Mouse (Mus musculus) midbrain, embryonic 10.5 days (tissue): ENCODE measurements at regions not wholly inside any gene's neighbourhood (a gene's known extent, or its start where the extent isn't known, plus 50 kb on each side); places are given as distances from the start of the nearest gene placed in this dataset.

Experiments
- DNase-seq: peaks from one replicate; pipeline ENCODE4 v3.0.0-alpha.2; 2017; ENCODE audit warnings: low spot score
- H3K27ac ChIP-seq: fragments of 300-500 bp; sonication (generic); replicated peaks from 2 replicates; pipeline ENCODE4 v1.5.1; 2016; ENCODE audit warnings: mild to moderate bottlenecking
- H3K27me3 ChIP-seq: fragments of 300-500 bp; sonication (generic); 2 replicates; pipeline ENCODE4 v1.6.1; 2016; ENCODE audit warnings: low read depth, mild to moderate bottlenecking; ENCODE audit not compliant: poor library complexity, severe bottlenecking
- H3K36me3 ChIP-seq: fragments of 300-500 bp; sonication (generic); 2 replicates; pipeline ENCODE4 v1.6.1; 2016; ENCODE audit warnings: mild to moderate bottlenecking, moderate library complexity
- H3K4me1 ChIP-seq: fragments of 300-500 bp; sonication (generic); 2 replicates; pipeline ENCODE4 v1.6.1; 2016
- H3K4me3 ChIP-seq: fragments of 300-500 bp; sonication (generic); 2 replicates; pipeline ENCODE4 v1.5.1; 2016; ENCODE audit warnings: mild to moderate bottlenecking, moderate library complexity
- H3K9me3 ChIP-seq: fragments of 300-500 bp; sonication (generic); replicated peaks from 2 replicates; pipeline ENCODE4 v1.6.1; 2016; ENCODE audit warnings: mild to moderate bottlenecking
- WGBS: fragments of 180-500 bp; shearing (Covaris S2); methylation state at CpG from one replicate; pipeline ENCODE4 v1.1.7; 2016; 5-methylcytosine and 5-hydroxymethylcytosine counted together

DNA sequence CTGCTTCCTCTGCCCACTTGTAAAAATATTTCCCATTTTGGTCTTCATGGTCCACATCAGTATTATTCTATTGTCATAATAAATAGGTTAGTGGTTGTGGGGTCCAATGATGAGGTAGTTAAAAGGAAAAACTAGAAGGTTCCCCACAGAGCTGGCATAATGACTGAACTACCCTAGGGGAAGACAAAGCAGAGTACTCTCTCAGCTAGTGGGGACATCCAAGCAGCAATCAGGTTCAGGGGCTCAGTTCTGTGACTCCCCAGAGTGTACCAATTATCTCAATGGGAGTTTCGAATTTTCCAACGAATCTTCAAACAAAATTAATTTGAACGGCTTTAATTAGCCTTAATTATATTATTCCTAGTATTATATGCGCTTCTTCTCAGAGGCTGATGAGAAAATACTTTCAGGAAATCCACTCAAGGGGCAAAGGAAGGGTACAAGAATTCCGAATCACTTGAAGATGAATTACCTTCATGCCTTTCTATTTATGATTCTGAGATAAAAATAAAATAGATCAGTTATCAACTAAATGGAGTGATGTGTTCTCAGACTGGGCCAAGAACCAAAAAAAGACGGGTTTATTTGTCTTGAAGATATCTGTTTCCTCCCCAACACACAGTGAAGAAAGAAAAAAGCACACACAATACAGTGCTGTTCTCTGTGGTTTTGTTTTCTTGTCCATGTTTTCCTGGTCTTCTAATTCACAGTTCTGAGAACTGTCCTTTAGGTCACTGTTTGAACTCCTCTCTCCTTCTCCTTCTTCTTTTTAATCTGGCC, 392.7 kb downstream of the Nuf2 start:
- H3K4me1 ChIP-seq = peaks cover 3% of the 10 kb centered on the region
- 81% methylated on average over 6 of the region's 6 CpGs for WGBS
- H3K36me3 ChIP-seq = no peaks in the 10 kb centered on the region
- 0 out of 2 replicates have a peak overlapping the region, but pooled peaks have one; percentile 55 for H3K27ac ChIP-seq
- no peaks in the 10 kb centered on the region; the same call in 1 of the 2 replicates for H3K9me3 ChIP-seq
- no peaks in the 10 kb centered on the region for H3K27me3 ChIP-seq
- DNase-seq = no peak
- no peak overlapping the region for H3K4me3 ChIP-seq

DNA sequence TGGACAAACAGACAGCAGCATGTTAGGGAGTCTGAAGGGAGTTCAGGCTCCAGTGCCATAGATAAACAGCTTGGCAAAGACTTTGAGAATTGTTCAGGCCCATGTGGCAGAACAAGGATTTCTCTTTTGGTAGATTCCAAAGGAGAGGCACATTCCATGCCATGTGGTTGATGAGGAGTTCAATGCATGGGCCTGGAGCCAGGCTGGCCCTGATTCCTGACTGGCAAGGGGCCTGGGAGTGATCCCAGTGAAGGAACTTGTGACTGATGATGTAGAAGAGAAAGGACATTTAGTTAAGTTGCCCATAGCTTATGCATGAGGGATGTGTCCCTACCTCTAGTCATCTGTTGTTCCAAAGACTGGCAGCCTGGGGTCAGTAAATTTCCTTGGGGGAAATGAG, 395.7 kb downstream of the Nuf2 start:
- Histone ChIP-seq H3K36me3 (no peaks in the 10 kb centered on the region), H3K27me3 (no peaks in the 10 kb centered on the region), H3K4me3 (no peak overlapping the region), H3K9me3 (no peaks in the 10 kb centered on the region), H3K4me1 (peaks cover 3% of the 10 kb centered on the region), H3K27ac (no peak overlapping the region)
- DNase-seq = no peak

DNA sequence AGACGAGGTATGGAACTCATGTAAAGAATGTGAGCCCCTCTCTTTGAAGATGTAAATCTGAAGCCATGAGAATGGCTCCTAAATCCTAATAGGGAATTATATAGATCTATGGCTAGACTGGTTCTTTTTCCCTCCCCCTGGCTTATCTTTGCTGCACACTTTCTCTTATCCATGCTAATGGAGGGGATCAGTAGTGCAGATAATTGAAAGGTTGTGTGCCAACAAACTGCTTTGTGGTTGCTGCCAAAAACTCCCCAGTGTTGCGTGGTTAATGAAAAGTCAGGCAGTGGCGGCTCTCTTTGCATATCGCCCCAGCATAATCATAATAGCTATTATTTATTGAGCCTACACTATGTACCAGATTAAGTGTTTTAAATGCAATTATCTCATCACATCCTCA, 427.6 kb downstream of the Nuf2 start:
- whole genome bisulfite sequencing = 82% methylated on average over 4 of the region's 4 CpGs
- no peak for DNase-seq
- Histone ChIP-seq H3K27ac (no peak overlapping the region), H3K4me1 (no peaks in the 10 kb centered on the region), H3K9me3 (no peaks in the 10 kb centered on the region), H3K4me3 (no peak overlapping the region), H3K27me3 (no peaks in the 10 kb centered on the region), H3K36me3 (no peaks in the 10 kb centered on the region)

DNA sequence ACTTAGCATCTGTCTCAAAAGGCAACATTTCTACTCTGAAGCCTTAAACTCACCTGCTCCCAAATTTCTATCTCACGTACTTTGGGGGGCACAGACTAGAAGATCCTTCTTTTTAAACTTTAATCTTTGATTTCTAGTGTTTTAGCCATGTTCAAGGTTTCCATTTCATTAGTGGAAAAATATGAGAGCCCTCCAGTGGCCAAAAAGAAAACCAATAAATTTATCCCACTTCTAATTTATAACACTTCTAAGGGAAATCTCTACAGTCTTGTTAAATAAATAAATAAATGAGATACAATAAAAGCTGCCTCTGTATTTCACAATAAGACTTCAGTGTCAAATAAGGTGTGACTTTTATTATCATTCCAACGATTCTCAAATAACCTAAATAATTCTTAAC, 428.2 kb downstream of the Nuf2 start:
- no peaks in the 10 kb centered on the region for H3K9me3 ChIP-seq
- H3K27me3 ChIP-seq = no peaks in the 10 kb centered on the region
- DNase-seq = no peak
- H3K4me3 ChIP-seq = no peak overlapping the region
- no peaks in the 10 kb centered on the region for H3K36me3 ChIP-seq
- 83% methylated on average over 2 of the region's 2 CpGs for WGBS
- no peak overlapping the region for H3K27ac ChIP-seq
- no peaks in the 10 kb centered on the region for H3K4me1 ChIP-seq

DNA sequence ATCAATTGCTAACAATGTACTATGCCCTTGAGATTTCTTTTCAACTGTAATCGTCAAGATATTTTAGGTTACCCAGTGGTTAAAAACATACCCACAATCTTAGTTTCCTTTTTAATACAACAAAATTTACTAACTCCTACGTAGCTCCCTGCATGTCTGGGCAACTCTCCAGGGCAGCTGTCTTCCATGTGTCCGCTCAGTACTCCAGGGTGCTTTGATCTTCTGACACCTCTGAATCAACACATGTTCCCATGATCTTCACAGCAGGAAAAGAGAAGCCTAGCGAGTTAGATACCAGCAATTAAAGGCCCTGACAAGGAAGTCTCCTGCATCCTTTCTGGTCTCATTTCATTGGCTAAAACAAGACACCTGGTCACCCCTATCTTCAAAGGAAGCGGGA, 432.0 kb downstream of the Nuf2 start:
- Histone ChIP-seq H3K4me3 (no peak overlapping the region), H3K9me3 (no peaks in the 10 kb centered on the region), H3K4me1 (no peaks in the 10 kb centered on the region), H3K27me3 (no peaks in the 10 kb centered on the region), H3K36me3 (no peaks in the 10 kb centered on the region), H3K27ac (no peak overlapping the region)
- DNase-seq = no peak
- WGBS = 82% methylated on average over 5 of the region's 5 CpGs

DNA sequence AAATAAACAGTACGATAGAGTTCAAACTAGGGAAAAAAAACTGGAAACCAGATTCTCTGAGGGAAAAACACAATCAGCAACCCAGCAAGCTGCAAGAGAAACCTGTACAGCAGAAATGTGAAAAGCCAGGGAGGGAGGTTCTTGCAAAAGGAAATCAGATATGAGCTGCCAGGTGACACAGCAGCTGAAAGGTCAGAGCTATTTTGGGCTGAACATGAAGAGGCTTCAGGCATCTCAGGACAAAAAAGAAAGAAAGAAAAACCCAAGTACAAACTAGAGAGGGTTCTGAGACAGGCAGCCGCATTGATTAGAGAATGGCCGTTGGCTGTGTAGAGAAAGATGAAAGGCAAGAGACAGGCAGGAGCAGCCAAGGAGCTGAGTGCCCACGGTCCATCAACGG, 434.5 kb downstream of the Nuf2 start:
- Histone ChIP-seq H3K27ac (no peak overlapping the region), H3K36me3 (no peaks in the 10 kb centered on the region), H3K27me3 (no peaks in the 10 kb centered on the region), H3K4me1 (no peaks in the 10 kb centered on the region), H3K9me3 (no peaks in the 10 kb centered on the region), H3K4me3 (no peak overlapping the region)
- no peak for DNase-seq
- WGBS = 78% methylated on average over 5 of the region's 5 CpGs

DNA sequence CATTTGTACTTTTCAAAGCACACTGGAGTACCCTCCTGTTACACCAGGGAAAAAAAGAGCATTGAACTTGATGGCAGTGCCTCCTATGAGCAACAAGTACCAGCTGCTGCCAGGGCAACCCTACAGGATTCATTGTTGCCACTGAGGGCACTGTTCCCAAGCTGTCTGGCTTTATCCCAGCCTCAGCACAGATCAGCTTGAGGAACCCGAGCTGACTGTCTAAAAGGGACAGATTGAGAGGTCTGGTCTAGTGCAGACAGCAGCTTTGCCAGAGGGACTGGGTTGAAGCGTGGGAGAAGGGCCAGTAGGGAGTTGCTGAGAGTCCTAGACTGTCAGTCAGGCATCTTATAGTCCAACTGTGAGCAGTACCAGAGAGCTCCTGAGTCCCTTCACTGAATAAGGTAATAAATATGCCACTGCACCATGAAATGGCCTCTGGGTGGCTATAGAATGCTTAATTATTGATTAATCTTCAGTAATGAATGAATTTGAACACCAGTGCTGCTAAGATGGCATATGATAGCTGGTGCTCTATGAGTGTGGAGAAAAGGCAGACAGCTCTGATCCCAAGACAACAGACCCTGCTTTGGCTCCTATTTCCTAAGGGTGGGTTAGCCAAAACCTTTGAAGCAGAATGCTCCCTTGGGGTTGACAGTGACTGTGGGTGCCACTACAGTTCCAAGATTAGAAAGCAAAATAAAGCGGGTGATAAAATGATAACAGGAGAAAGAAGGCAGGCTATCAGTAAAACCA, 437.5 kb downstream of the Nuf2 start:
- Histone ChIP-seq H3K27me3 (no peaks in the 10 kb centered on the region), H3K27ac (no peak overlapping the region), H3K4me1 (no peaks in the 10 kb centered on the region), H3K4me3 (no peak overlapping the region), H3K36me3 (no peaks in the 10 kb centered on the region), H3K9me3 (no peaks in the 10 kb centered on the region)
- no peak for DNase-seq
- 79% methylated on average over 3 of the region's 3 CpGs for WGBS

DNA sequence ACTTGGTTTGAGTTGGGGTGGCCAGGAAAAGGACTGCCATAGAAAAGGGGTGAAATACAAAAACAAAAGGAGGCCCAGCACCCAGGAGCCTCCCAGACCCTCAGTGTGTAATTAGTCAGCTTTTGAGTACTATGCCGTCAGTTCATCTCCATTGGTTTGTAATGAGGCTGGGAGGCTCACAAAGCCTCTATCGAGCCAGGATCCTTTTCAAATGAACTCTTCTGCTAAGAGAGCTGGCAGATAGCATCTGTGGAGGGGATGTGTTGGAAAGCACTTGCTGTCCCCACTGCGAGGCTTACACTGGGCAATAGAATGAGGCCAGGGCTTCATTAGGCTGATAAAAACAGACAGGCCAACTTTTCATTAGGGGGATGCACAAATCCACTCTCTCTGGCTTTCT, 445.2 kb downstream of the Nuf2 start:
- Histone ChIP-seq H3K27me3 (no peaks in the 10 kb centered on the region), H3K27ac (no peak overlapping the region), H3K36me3 (no peaks in the 10 kb centered on the region), H3K4me1 (no peaks in the 10 kb centered on the region), H3K4me3 (no peak overlapping the region), H3K9me3 (no peaks in the 10 kb centered on the region)
- DNase-seq = no peak
- 57% methylated on average over 3 of the region's 3 CpGs for WGBS

DNA sequence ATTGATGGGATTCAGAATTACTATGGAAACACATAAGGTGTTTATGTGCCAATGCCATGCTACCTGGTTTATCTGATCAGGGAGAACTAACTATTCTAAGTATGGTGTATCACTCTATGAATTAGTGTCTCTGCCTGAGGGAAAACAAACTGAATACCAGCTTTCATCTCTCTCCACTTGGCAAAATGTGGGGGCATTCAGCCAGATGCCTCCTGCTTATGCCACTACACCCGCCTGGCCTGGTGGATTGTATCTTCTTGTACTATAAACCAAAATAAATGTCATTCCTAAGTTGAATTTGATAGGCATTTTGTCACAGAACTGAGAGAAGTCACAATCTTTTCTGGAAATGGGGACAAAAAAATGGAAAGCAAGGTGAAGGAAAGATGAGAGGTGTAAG, 450.6 kb downstream of the Nuf2 start:
- H3K4me3 ChIP-seq = no peak overlapping the region
- H3K27ac ChIP-seq = no peak overlapping the region
- no peaks in the 10 kb centered on the region for H3K4me1 ChIP-seq
- WGBS = 96% methylated on average over 1 of the region's 1 CpGs
- no peak for DNase-seq
- H3K27me3 ChIP-seq = no peaks in the 10 kb centered on the region
- H3K36me3 ChIP-seq = no peaks in the 10 kb centered on the region
- H3K9me3 ChIP-seq = no peaks in the 10 kb centered on the region

DNA sequence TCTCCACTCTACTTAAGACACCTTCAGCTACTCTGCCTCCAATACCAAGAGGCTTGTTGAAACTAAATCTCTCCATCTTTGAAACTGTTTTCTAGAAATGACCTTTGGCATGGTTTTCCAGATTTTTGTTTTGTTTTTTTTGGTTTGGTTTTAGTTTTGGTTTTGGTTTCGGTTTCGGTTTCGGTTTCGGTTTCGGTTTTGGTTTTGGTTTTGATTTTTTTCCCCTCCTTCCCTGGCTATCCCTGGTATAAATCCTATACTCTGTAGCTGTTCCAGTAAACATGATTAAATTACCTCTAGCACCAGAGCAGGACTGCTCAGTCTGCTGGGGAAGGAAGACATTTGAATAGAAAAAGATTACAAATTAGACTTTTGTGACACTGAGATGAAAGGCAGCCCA, 454.0 kb downstream of the Nuf2 start:
- H3K4me3 ChIP-seq = no peak overlapping the region
- 95% methylated on average over 5 of the region's 5 CpGs for WGBS
- H3K4me1 ChIP-seq = no peaks in the 10 kb centered on the region
- H3K27me3 ChIP-seq = no peaks in the 10 kb centered on the region
- H3K9me3 ChIP-seq = no peaks in the 10 kb centered on the region
- DNase-seq = no peak
- H3K27ac ChIP-seq = no peak overlapping the region
- no peaks in the 10 kb centered on the region for H3K36me3 ChIP-seq

DNA sequence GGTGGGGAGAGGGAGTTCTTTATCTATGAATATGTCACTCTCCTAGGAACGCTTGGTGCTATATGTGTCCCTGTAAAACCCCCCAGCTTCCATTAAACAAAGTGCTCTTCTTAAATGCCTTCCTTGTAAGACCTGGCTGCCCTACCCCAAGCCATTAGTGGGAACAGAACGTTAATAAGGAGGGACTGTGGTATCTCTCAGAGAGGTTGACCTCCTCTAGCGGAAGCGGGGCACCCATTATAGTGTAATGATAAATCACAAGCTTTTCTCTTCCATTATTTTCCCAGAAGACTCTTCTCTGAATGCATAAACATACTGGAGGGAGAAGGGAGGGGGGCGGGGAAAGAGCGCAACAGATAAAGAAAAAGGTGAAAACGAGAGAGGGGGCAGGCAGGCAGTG, 455.3 kb downstream of the Nuf2 start:
- no peak overlapping the region for H3K27ac ChIP-seq
- no peaks in the 10 kb centered on the region for H3K36me3 ChIP-seq
- no peak for DNase-seq
- 76% methylated on average over 7 of the region's 7 CpGs for WGBS
- H3K27me3 ChIP-seq = no peaks in the 10 kb centered on the region
- H3K9me3 ChIP-seq = no peaks in the 10 kb centered on the region
- no peaks in the 10 kb centered on the region for H3K4me1 ChIP-seq
- no peak overlapping the region for H3K4me3 ChIP-seq

DNA sequence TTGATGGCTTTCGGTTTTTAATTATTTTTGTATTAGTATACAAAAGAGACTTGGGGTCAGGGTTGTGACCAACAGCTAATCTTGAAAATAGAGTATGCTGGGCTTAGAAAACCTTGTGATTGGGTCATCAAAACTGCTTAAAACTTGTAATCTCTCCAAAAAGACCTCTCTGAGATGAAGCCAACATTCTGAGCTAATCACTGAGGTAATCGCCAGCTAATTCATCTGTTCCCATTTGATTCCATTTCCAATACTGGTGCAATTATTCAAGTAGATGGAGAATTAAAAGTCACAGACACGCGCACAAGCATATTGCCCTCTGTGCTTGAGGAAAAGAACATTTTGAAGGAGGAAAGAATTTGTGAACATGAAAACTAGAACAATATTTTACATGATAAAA, 459.9 kb downstream of the Nuf2 start:
- Histone ChIP-seq H3K27me3 (no peaks in the 10 kb centered on the region), H3K9me3 (no peaks in the 10 kb centered on the region), H3K27ac (no peak overlapping the region), H3K36me3 (no peaks in the 10 kb centered on the region), H3K4me1 (no peaks in the 10 kb centered on the region), H3K4me3 (no peak overlapping the region)
- WGBS = 77% methylated on average over 4 of the region's 4 CpGs
- DNase-seq = no peak

DNA sequence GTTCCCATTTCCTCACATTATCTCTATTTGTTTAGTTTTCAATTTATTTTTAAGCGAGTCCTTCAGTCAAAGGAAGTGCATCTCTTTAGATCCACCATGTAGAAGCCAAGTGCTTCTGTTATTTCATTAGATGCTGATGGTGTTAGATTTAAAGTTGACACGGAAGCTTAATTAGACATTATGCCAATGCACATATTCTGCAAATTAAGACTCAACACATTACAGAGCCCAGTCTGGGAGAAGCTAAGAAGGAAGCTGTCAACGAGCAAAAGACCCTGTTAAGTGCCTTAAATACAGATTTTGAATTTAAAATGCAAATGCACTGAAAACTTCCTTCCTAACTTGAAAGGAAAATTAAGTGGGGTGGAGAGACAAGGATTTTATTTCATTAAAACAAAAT, 461.6 kb downstream of the Nuf2 start:
- Histone ChIP-seq H3K27ac (no peak overlapping the region), H3K9me3 (no peaks in the 10 kb centered on the region), H3K4me3 (no peak overlapping the region), H3K36me3 (no peaks in the 10 kb centered on the region), H3K27me3 (no peaks in the 10 kb centered on the region), H3K4me1 (no peaks in the 10 kb centered on the region)
- DNase-seq = no peak
- WGBS = 85% methylated on average over 3 of the region's 3 CpGs
